Mouse (Mus musculus) urinary bladder, postnatal 10 days (tissue): ENCODE results near the gene Fam43b.

ENCODE experiments used
- DNase-seq: peaks from one replicate; pipeline ENCODE4 v3.0.0; 2022; ENCODE audit warnings: low spot score

Fam43b gene

DNA sequence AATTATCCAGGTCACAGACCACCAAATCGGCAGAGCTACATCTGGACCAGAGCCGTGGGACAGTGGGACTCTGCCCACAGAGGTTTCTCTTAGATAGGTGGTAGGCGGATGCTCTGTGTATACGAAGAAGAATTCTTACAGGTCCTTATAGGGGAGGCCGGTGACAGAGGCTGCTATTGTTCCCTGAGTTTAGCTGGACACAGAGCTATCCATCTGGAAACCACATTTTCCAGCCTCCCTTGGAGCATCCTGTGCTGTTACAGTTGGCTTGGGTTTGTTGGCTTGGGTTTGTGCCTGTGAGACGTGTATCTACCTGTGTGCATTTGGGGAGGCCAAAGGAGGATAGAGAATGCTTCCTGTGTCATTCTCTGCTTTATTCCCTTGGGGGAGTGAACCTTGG, 43.6 kb downstream of the Fam43b start:
- no peak for DNase-seq

- no peak for DNase-seq
Observed at GRCm38 (mm10) chr4:138351821-138352220, 44.5 kb downstream of the Fam43b start.

DNA sequence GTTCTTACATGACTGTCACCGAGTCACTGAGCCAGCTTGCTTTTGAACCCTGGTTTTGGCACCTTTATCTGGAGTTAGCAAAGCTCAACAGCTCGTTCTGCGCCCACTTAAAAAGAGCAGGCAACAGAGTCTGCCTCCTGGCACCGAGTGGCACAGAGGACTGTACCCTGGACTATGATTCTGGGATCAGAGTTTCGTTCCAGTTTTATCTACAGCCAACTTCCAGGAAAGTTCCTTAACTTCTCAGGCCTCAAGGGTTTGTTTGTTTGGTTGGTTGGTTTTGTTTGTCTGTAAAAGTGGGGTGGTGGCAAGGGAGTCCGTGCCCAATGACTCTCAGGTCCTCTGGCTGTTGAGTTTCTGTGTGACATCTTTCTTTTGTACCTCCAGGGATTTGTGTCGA, 47.6 kb downstream of the Fam43b start:
- no peak for DNase-seq

GRCm38 (mm10) chr4:138347280-138347679, 49.0 kb downstream of the Fam43b start:
- DNase-seq = no peak

DNA sequence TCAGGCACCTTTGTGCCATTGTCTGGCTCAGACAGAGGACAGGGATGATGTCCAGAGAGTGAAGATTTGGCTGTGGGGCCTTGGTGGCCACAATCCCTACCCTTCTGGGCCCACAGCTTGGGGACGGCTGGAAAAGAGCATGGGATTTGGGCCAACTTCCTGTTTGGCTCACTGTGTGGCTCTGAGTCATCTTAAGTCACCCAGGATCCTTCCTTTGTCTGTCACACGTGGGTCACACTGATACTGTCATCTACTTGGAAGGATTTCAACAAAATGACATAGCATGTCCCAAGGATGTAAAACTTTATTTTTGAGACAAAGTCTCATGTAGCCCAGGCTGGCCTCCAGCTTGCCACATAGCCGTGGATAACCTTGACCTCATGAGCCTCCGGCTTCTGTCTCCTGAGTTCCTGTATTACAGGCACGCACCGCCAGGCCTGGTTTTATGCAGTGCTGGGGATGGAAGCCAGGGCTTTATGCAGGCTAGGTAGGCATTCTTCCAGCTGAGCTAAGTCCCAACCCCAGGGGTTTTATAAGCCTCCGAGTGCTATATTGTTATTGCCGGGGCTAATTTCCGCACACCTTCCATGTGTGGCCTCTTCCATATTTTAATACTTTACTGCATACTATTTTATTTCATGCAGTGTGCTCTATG, 51.3 kb downstream of the Fam43b start:
- no peak for DNase-seq
